Mouse (Mus musculus): Measurements from ENCODE around the gene Dennd5a. TPM values are rescaled to one million over a fixed set of nuclear protein-coding genes. Genes with fewer than 3 reads are reported as not detected.

The Dennd5a gene
- polyA plus RNA-seq, 1 experiment from 2014 or later, result 59.4 TPM

DNA sequence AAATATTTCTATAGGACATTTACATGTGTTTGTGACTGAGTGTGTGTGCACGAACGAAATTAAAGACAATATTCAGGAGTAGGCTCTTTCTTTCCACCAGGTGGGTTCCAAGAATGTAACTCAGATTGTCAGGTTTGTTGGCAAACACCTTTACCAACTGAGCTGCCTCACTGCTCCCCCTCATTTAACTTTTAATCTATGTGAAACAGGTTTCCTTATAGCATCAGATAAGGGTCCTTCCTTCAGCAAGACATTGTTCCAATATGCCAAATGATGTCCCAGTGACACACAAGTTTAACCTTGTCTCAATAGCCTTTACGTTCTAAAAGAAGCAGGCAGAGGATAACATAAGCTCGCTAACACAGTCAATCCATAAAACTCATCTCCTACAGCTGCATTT, 37.4 kb downstream of the Dennd5a start:
- Histone ChIP-seq H3K4me2 (ENCODE audit: low read length) (no peak overlapping the region), H3K36me3 (ENCODE audit: control insufficient read depth, insufficient read depth, low read length) (peaks cover 78% of the 10 kb centered on the region)
- 93% methylated on average over 4 of the region's 4 CpGs for WGBS

GRCm38 (mm10) chr7:109906165-109906564, 54.1 kb downstream of the Dennd5a start:
- no peaks in the 10 kb centered on the region for H3K9me3 ChIP-seq (replicated peaks; ENCODE audit: control insufficient read depth, low read length)
- 96% methylated on average over 2 of the region's 2 CpGs for WGBS
- no peak for ATAC-seq

More for the DNA sequence above, 37.4 kb downstream of the Dennd5a start:
- DNase-seq (ENCODE audit: low spot score) (no peak), ATAC-seq (no peak)
- Histone ChIP-seq H3K27ac (ENCODE audit: low read depth, low read length) (no peak overlapping the region), H3K4me3 (ENCODE audit: low read depth, low read length) (no peak overlapping the region), H3K9me3 (replicated peaks; ENCODE audit: control insufficient read depth, low read length) (no peaks in the 10 kb centered on the region), H3K27me3 (replicated peaks; ENCODE audit: control insufficient read depth, insufficient read depth, low read length) (no peaks in the 10 kb centered on the region), H3K9ac (ENCODE audit: low read length) (no peak overlapping the region), H3K4me1 (ENCODE audit: control insufficient read depth, insufficient read depth, low read length) (no peaks in the 10 kb centered on the region)

DNA sequence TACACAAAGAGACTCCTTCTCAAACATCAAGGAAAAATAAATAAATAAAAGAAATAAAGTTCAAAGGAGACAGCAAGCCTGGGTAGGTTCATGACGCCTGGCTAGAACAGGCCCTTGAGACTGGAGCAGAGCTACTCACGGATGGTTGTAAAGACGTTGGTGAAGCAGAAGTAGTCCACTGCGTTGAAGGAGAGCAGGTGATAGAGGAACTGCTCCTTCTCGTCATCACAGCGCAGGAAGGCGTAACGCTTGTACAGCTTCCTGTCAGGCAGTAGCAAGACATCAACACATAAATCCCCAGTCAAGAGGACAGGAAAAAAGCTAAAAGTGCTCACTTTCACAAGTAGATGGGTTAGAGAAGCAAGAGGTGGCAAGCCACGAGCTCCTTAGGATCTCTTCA, 59.3 kb downstream of the Dennd5a start:
- DNase-seq (ENCODE audit: low spot score), result no peak
- 93% methylated on average over 9 of the region's 9 CpGs for WGBS

More at GRCm38 (mm10) chr7:109906165-109906564, 54.1 kb downstream of the Dennd5a start:
- Histone ChIP-seq H3K36me3 (ENCODE audit: control insufficient read depth, insufficient read depth, low read length) (peaks cover 88% of the 10 kb centered on the region), H3K4me1 (ENCODE audit: control insufficient read depth, insufficient read depth, low read length) (no peaks in the 10 kb centered on the region), H3K4me3 (ENCODE audit: low read depth, low read length) (no peak overlapping the region), H3K27me3 (replicated peaks; ENCODE audit: control insufficient read depth, insufficient read depth, low read length) (no peaks in the 10 kb centered on the region), H3K27ac (ENCODE audit: low read depth, low read length) (no peak overlapping the region), H3K4me2 (ENCODE audit: low read length) (no peak overlapping the region), H3K9ac (ENCODE audit: low read length) (no peak overlapping the region)
- DNase-seq (ENCODE audit: low spot score), result no peak

DNA sequence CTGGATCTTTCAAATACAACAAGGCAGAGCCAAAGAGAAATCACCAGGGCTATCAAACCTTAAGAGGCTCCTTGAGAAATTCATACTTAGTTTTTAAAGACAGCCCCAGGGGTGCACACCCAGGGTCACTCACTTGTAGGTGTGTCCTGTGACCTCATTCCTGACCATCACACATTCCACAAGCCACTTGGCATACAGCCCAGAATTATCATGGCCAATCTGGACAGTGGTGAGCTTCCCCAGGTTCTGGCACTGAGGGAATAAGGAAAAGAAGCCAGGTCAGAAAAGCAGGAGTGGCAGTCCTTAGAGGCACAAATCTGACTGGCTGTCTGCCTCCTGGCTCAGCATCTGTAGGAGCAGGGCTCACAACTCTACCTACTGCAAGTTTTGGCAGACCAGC, 61.4 kb downstream of the Dennd5a start:
- no peaks in the 10 kb centered on the region for H3K9me3 ChIP-seq (replicated peaks; ENCODE audit: control insufficient read depth, low read length)
- H3K4me1 ChIP-seq (ENCODE audit: control insufficient read depth, insufficient read depth, low read length), result no peaks in the 10 kb centered on the region
- H3K4me3 ChIP-seq (ENCODE audit: low read depth, low read length), result no peak overlapping the region
- no peak overlapping the region for H3K27ac ChIP-seq (ENCODE audit: low read depth, low read length)
- H3K9ac ChIP-seq (ENCODE audit: low read length), result no peak overlapping the region
- H3K27me3 ChIP-seq (replicated peaks; ENCODE audit: control insufficient read depth, insufficient read depth, low read length), result no peaks in the 10 kb centered on the region
- H3K36me3 ChIP-seq (ENCODE audit: control insufficient read depth, insufficient read depth, low read length), result peaks cover 99% of the 10 kb centered on the region
- ATAC-seq (no peak), DNase-seq (ENCODE audit: low spot score) (no peak)
- no peak overlapping the region for H3K4me2 ChIP-seq (ENCODE audit: low read length)

More for the DNA sequence above, 59.3 kb downstream of the Dennd5a start:
- H3K27ac ChIP-seq (ENCODE audit: low read depth, low read length), result no peak overlapping the region
- H3K27me3 ChIP-seq (replicated peaks; ENCODE audit: control insufficient read depth, insufficient read depth, low read length), result no peaks in the 10 kb centered on the region
- no peaks in the 10 kb centered on the region for H3K9me3 ChIP-seq (replicated peaks; ENCODE audit: control insufficient read depth, low read length)
- no peaks in the 10 kb centered on the region for H3K4me1 ChIP-seq (ENCODE audit: control insufficient read depth, insufficient read depth, low read length)
- H3K36me3 ChIP-seq (ENCODE audit: control insufficient read depth, insufficient read depth, low read length), result peaks cover 99% of the 10 kb centered on the region
- no peak overlapping the region for H3K9ac ChIP-seq (ENCODE audit: low read length)
- no peak overlapping the region for H3K4me2 ChIP-seq (ENCODE audit: low read length)
- no peak for ATAC-seq
- H3K4me3 ChIP-seq (ENCODE audit: low read depth, low read length), result no peak overlapping the region

- Histone ChIP-seq H3K9ac (ENCODE audit: low read length) (no peak overlapping the region), H3K9me3 (replicated peaks; ENCODE audit: control insufficient read depth, low read length) (no peaks in the 10 kb centered on the region), H3K4me1 (ENCODE audit: control insufficient read depth, insufficient read depth, low read length) (no peaks in the 10 kb centered on the region), H3K4me2 (ENCODE audit: low read length) (no peak overlapping the region), H3K4me3 (ENCODE audit: low read depth, low read length) (no peak overlapping the region), H3K27ac (ENCODE audit: low read depth, low read length) (no peak overlapping the region), H3K36me3 (ENCODE audit: control insufficient read depth, insufficient read depth, low read length) (peaks cover 64% of the 10 kb centered on the region), H3K27me3 (replicated peaks; ENCODE audit: control insufficient read depth, insufficient read depth, low read length) (no peaks in the 10 kb centered on the region)
- WGBS, result 35% methylated on average over 3 of the region's 3 CpGs
- DNase-seq (ENCODE audit: low spot score), result peak; percentile 76
- peak; percentile 58 for ATAC-seq
These were observed 67.7 kb downstream of the Dennd5a start for GRCm38 (mm10) chr7:109892530-109892929.

DNA sequence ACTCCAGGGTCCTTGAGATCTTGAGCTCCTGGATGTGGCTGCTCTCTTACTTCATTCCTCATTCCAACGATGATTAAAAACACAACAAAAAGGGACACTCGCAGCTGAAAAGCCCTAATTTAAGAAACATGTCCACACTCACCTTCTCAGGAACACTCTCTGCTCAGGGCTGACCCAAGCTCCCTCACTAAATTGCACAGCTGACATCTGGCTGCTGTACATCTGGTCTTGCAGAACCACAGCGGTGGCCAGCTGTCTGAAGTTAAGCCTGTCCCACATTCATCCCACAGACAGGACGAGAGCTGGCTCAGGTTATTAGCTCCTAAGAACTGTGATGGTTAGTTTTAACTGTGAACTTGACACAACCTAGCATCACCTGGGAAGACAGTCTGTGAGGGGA, 68.5 kb downstream of the Dennd5a start:
- H3K4me1 ChIP-seq (ENCODE audit: control insufficient read depth, insufficient read depth, low read length), result no peaks in the 10 kb centered on the region
- H3K4me2 ChIP-seq (ENCODE audit: low read length), result no peak overlapping the region
- H3K27ac ChIP-seq (ENCODE audit: low read depth, low read length), result no peak overlapping the region
- no peak overlapping the region for H3K4me3 ChIP-seq (ENCODE audit: low read depth, low read length)
- H3K27me3 ChIP-seq (replicated peaks; ENCODE audit: control insufficient read depth, insufficient read depth, low read length), result no peaks in the 10 kb centered on the region
- no peaks in the 10 kb centered on the region for H3K9me3 ChIP-seq (replicated peaks; ENCODE audit: control insufficient read depth, low read length)
- no peak overlapping the region for H3K9ac ChIP-seq (ENCODE audit: low read length)
- 95% methylated on average over 4 of the region's 4 CpGs for WGBS
- no peak for ATAC-seq
- peaks cover 57% of the 10 kb centered on the region for H3K36me3 ChIP-seq (ENCODE audit: control insufficient read depth, insufficient read depth, low read length)
- DNase-seq (ENCODE audit: low spot score), result no peak

GRCm38 (mm10) chr7:109890256-109890655, 70.0 kb downstream of the Dennd5a start:
- no peaks in the 10 kb centered on the region for H3K27me3 ChIP-seq (replicated peaks; ENCODE audit: control insufficient read depth, insufficient read depth, low read length)
- ATAC-seq (no peak), DNase-seq (ENCODE audit: low spot score) (no peak)
- H3K4me1 ChIP-seq (ENCODE audit: control insufficient read depth, insufficient read depth, low read length), result no peaks in the 10 kb centered on the region
- H3K9me3 ChIP-seq (replicated peaks; ENCODE audit: control insufficient read depth, low read length), result no peaks in the 10 kb centered on the region
- no peak overlapping the region for H3K4me2 ChIP-seq (ENCODE audit: low read length)
- 97% methylated on average over 2 of the region's 2 CpGs for WGBS
- H3K27ac ChIP-seq (ENCODE audit: low read depth, low read length), result no peak overlapping the region
- no peak overlapping the region for H3K4me3 ChIP-seq (ENCODE audit: low read depth, low read length)
- peaks cover 45% of the 10 kb centered on the region for H3K36me3 ChIP-seq (ENCODE audit: control insufficient read depth, insufficient read depth, low read length)
- H3K9ac ChIP-seq (ENCODE audit: low read length), result no peak overlapping the region

DNA sequence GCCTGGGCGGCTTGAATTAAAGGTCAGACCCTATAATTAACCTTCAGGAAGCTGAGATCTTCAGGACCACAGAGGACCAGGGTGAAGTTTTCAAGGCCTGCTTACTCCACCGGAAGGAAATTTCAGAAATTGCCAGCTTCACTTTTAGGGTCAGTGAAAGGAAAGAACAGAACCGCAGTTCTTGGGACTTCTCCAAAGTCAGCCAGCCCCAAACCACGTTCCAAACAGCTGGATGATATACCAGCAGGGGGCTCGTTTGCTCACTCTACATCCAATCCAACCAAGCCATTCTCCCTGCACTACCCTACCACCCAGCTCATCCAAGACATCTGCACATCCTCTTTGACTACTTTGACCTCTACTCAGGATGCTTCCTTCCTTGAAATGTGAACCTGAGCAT, 71.0 kb downstream of the Dennd5a start:
- H3K9ac ChIP-seq (ENCODE audit: low read length), result no peak overlapping the region
- no peaks in the 10 kb centered on the region for H3K4me1 ChIP-seq (ENCODE audit: control insufficient read depth, insufficient read depth, low read length)
- no peak for ATAC-seq
- peaks cover 35% of the 10 kb centered on the region for H3K36me3 ChIP-seq (ENCODE audit: control insufficient read depth, insufficient read depth, low read length)
- no peak overlapping the region for H3K4me2 ChIP-seq (ENCODE audit: low read length)
- H3K27me3 ChIP-seq (replicated peaks; ENCODE audit: control insufficient read depth, insufficient read depth, low read length), result no peaks in the 10 kb centered on the region
- no peaks in the 10 kb centered on the region for H3K9me3 ChIP-seq (replicated peaks; ENCODE audit: control insufficient read depth, low read length)
- H3K27ac ChIP-seq (ENCODE audit: low read depth, low read length), result no peak overlapping the region
- DNase-seq (ENCODE audit: low spot score), result no peak
- 81% methylated on average over 5 of the region's 5 CpGs for WGBS
- no peak overlapping the region for H3K4me3 ChIP-seq (ENCODE audit: low read depth, low read length)

- DNase-seq (ENCODE audit: low spot score) (no peak), ATAC-seq (no peak)
- no peak overlapping the region for H3K9ac ChIP-seq (ENCODE audit: low read length)
- no peak overlapping the region for H3K4me2 ChIP-seq (ENCODE audit: low read length)
- no peak overlapping the region for H3K4me3 ChIP-seq (ENCODE audit: low read depth, low read length)
- H3K27ac ChIP-seq (ENCODE audit: low read depth, low read length), result no peak overlapping the region
- no peaks in the 10 kb centered on the region for H3K27me3 ChIP-seq (replicated peaks; ENCODE audit: control insufficient read depth, insufficient read depth, low read length)
- no peaks in the 10 kb centered on the region for H3K4me1 ChIP-seq (ENCODE audit: control insufficient read depth, insufficient read depth, low read length)
- no peaks in the 10 kb centered on the region for H3K9me3 ChIP-seq (replicated peaks; ENCODE audit: control insufficient read depth, low read length)
- 92% methylated on average over 1 of the region's 1 CpGs for WGBS
- peaks cover 15% of the 10 kb centered on the region; the same call in 1 of the 2 replicates for H3K36me3 ChIP-seq (ENCODE audit: control insufficient read depth, insufficient read depth, low read length)
These were observed 74.0 kb downstream of the Dennd5a start for GRCm38 (mm10) chr7:109886249-109886648.

Data from forebrain, embryonic 14.5 days (tissue).